Mouse (Mus musculus) mammary gland, adult 2 months (tissue): Measurements from ENCODE around the gene Gm8764. TPM values are rescaled to one million over a fixed set of nuclear protein-coding genes. Genes with fewer than 3 reads are reported as not detected.

Experiments
- polyA plus RNA-seq: library from polyadenylated mRNA; depleted of rRNA; stranded (reverse); fragments of >200 nt; gene quantifications from 2 replicates; pipeline ENCODE4 v1.2.3, GENCODE M21; 2012; ENCODE audit warnings: low replicate concordance; rRNA removed

The Gm8764 gene
- polyA plus RNA-seq = not detected in 2 replicates

DNA sequence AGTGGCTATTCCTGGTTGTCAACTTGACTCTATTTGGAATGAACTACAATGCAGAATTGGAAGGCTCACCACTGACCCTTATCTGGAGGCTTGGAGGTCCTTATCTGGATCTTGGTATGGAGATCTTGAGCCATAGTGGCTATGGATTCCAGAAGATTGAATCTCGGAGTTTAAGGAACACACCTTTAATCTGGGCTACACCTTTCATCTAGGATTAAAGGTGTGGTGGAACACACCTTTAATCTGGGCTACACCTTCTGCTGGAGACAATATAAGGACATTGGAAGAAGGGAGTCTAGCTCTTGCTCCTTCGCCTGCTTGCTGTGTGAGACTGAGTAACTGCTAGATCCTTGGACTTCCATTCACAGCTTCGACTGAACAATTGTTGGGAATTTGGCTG lies at the start of gene Gm8764:
Gene Gm8764, plus strand, starts transcription at position 301 of the 400 bp plus-strand sequence.

GRCm38 (mm10) chr10:104142687-104143086 lies 17.1 kb upstream of the Gm8764 start, which contains the start of gene Gm21293:
Gm21293 (plus strand) TSS chr10:104142987.

GRCm38 (mm10) chr10:104151197-104151596 lies 8.6 kb upstream of the Gm8764 start, which contains the start of gene Gm6763:
Gm6763 (plus strand) TSS chr10:104151497.

GRCm38 (mm10) chr10:104168215-104168614 lies 8.4 kb downstream of the Gm8764 start, which contains the start of gene Gm21304:
Gm21304 (plus strand) TSS chr10:104168515.

GRCm38 (mm10) chr10:104176724-104177123 lies 16.9 kb downstream of the Gm8764 start, which contains the start of gene Gm21312:
Gm21312 (plus strand) TSS chr10:104177024.

DNA sequence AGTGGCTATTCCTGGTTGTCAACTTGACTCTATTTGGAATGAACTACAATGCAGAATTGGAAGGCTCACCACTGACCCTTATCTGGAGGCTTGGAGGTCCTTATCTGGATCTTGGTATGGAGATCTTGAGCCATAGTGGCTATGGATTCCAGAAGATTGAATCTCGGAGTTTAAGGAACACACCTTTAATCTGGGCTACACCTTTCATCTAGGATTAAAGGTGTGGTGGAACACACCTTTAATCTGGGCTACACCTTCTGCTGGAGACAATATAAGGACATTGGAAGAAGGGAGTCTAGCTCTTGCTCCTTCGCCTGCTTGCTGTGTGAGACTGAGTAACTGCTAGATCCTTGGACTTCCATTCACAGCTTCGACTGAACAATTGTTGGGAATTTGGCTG lies 25.4 kb downstream of the Gm8764 start, which contains the start of gene Gm20765:
Gene Gm20765, plus strand, starts transcription at position 301 of the 400 bp plus-strand sequence.

DNA sequence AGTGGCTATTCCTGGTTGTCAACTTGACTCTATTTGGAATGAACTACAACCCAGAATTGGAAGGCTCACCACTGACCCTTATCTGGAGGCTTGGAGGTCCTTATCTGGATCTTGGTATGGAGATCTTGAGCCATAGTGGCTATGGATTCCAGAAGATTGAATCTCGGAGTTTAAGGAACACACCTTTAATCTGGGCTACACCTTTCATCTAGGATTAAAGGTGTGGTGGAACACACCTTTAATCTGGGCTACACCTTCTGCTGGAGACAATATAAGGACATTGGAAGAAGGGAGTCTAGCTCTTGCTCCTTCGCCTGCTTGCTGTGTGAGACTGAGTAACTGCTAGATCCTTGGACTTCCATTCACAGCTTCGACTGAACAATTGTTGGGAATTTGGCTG lies 33.9 kb downstream of the Gm8764 start, which contains the start of gene Gm4340:
Gene Gm4340, plus strand, starts transcription at position 301 of the 400 bp plus-strand sequence.

Other genes with a start within 250 kb of the Gm8764 start
- not detected in 2 replicates for gene Gm21293, start 17.0 kb upstream of the Gm8764 start, polyA plus RNA-seq
- gene Gm6763, start 8.5 kb upstream of the Gm8764 start, polyA plus RNA-seq = not detected in 2 replicates
- not detected in 2 replicates for gene Gm21304, start 8.5 kb downstream of the Gm8764 start, polyA plus RNA-seq
- gene Gm21312, start 17.0 kb downstream of the Gm8764 start, polyA plus RNA-seq = not detected in 2 replicates
- gene Gm20765, start 25.5 kb downstream of the Gm8764 start, polyA plus RNA-seq = not detected in 2 replicates
- not detected in 2 replicates for gene Gm4340, start 34.0 kb downstream of the Gm8764 start, polyA plus RNA-seq